ENCODE assay signal across 14 mouse cellular contexts in the genomic region with DNA sequence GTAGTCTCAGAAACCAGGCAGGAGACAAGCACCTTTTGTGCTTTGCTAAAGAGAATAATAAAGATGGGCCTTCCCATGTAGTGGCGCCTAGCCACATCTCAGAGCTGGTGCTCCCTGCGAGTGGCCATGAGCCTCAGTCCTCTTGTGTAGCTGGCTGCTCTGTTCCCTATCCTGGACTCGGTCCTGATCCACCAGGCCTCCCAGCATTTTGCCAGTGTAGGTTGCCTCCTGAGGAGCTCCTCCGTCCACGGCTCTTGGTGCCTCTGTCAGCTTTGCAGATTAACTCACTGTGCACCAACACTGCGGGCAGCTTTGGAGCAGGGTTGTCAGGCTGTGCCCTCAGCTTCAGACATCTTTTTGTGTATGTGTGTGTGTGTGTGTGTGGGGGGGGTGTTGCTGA. TPM values are rescaled to one million over a fixed set of nuclear protein-coding genes. Genes with fewer than 3 reads are reported as not detected.
A peak's percentile ranks its signal among the peaks of the same experiment; 100 is the strongest.
DNase-seq lines count a peak whose midpoint lies in the region; ATAC-seq and TF ChIP-seq lines count a peak whose summit lies in the region.
"Had no signal": no experiment of that assay in that cellular context is flagged by ENCODE, and none has a peak within 500 bp of the region (broad histone marks: within the 10 kb centered on the region; RNA-seq: fewer than 3 reads in every experiment).

No protein-coding gene starts in this region.

- no peak for ATAC-seq in intestine, embryonic 16.5 days
- no peak for ATAC-seq in intestine, postnatal 0 days
- no peak for ATAC-seq in forebrain, embryonic 14.5 days
- ATAC-seq in midbrain, embryonic 13.5 days, result no peak

- no peak for TF ChIP-seq CTCF in intestine, postnatal 0 days (IDR thresholded peaks at IDR 0.05; ENCODE audit: low read depth)
- TF ChIP-seq CTCF in brain, embryonic 14.5 days (IDR thresholded peaks at IDR 0.05; ENCODE audit: borderline replicate concordance, extremely low read depth, insufficient read depth, insufficient read length), result no peak

- no peaks in the 10 kb centered on the region for H3K36me3 ChIP-seq in intestine, embryonic 16.5 days (ENCODE audit: control insufficient read depth, insufficient read depth, low read length)
- no peaks in the 10 kb centered on the region; the same call in 1 of the 2 replicates for H3K36me3 ChIP-seq in intestine, postnatal 0 days (ENCODE audit: control insufficient read depth, insufficient read depth)
- H3K36me3 ChIP-seq in forebrain, embryonic 14.5 days (ENCODE audit: control insufficient read depth, insufficient read depth, low read length), result peaks cover 4% of the 10 kb centered on the region; the same call in 1 of the 2 replicates
- peaks cover 6% of the 10 kb centered on the region; the same call in 1 of the 2 replicates for H3K36me3 ChIP-seq in midbrain, embryonic 13.5 days

- peaks cover 56% of the 10 kb centered on the region for H3K4me1 ChIP-seq in intestine, embryonic 16.5 days (ENCODE audit: control insufficient read depth, insufficient read depth, low read length)
- 0 out of 2 replicates have a peak, but pooled peaks cover 4% of the 10 kb centered on the region for H3K4me1 ChIP-seq in intestine, postnatal 0 days (replicated peaks; ENCODE audit: control insufficient read depth, insufficient read depth, low read length)
- H3K4me1 ChIP-seq in forebrain, embryonic 14.5 days (ENCODE audit: control insufficient read depth, insufficient read depth, low read length), result peaks cover 83% of the 10 kb centered on the region
- peaks cover 98% of the 10 kb centered on the region for H3K4me1 ChIP-seq in midbrain, embryonic 13.5 days (replicated peaks)

- H3K4me3 ChIP-seq in intestine, embryonic 16.5 days (ENCODE audit: low read length), result no peak overlapping the region
- H3K4me3 ChIP-seq in intestine, postnatal 0 days (ENCODE audit: low read depth, low read length), result no peak overlapping the region
- no peak overlapping the region for H3K4me3 ChIP-seq in forebrain, embryonic 14.5 days (ENCODE audit: low read depth, low read length)
- no peak overlapping the region for H3K4me3 ChIP-seq in midbrain, embryonic 13.5 days (replicated peaks)
- H3K4me3 ChIP-seq: neural tube, embryonic 12.5 days had no signal

- TF ChIP-seq POLR2A in brain, embryonic 14.5 days (IDR thresholded peaks at IDR 0.05; ENCODE audit: borderline replicate concordance, extremely low read depth, insufficient read depth, insufficient read length, poor library complexity, severe bottlenecking), result no peak

- H3K9me3 ChIP-seq in intestine, embryonic 16.5 days (ENCODE audit: control insufficient read depth, low read length), result no peaks in the 10 kb centered on the region
- H3K9me3 ChIP-seq in intestine, postnatal 0 days (ENCODE audit: control insufficient read depth), result no peaks in the 10 kb centered on the region
- no peaks in the 10 kb centered on the region for H3K9me3 ChIP-seq in forebrain, embryonic 14.5 days (replicated peaks; ENCODE audit: control insufficient read depth, low read length)
- no peaks in the 10 kb centered on the region for H3K9me3 ChIP-seq in midbrain, embryonic 13.5 days
- H3K9me3 ChIP-seq: neural tube, embryonic 12.5 days had no signal

- 63% methylated on average over 6 of the region's 6 CpGs for WGBS in intestine, embryonic 16.5 days
- WGBS in intestine, postnatal 0 days, result 72% methylated on average over 6 of the region's 6 CpGs
- 37% methylated on average over 6 of the region's 6 CpGs for WGBS in forebrain, embryonic 14.5 days
- 39% methylated on average over 6 of the region's 6 CpGs for WGBS in midbrain, embryonic 13.5 days

- H3K27ac ChIP-seq in intestine, embryonic 16.5 days (ENCODE audit: low read length), result no peak overlapping the region
- no peak overlapping the region for H3K27ac ChIP-seq in intestine, postnatal 0 days (ENCODE audit: low read depth, low read length)
- H3K27ac ChIP-seq in forebrain, embryonic 14.5 days (ENCODE audit: low read depth, low read length), result no peak overlapping the region
- peak overlapping the region; percentile 52 for H3K27ac ChIP-seq in midbrain, embryonic 13.5 days
- H3K27ac ChIP-seq: neural tube, embryonic 12.5 days had no signal

- 0 out of 2 replicates have a peak overlapping the region, but pooled peaks have one; percentile 25 for H3K9ac ChIP-seq in intestine, embryonic 16.5 days (ENCODE audit: low read depth, low read length)
- no peak overlapping the region for H3K9ac ChIP-seq in intestine, postnatal 0 days (ENCODE audit: low read depth, low read length)
- peak overlapping the region; percentile 18; the same call in 1 of the 2 replicates for H3K9ac ChIP-seq in forebrain, embryonic 14.5 days (ENCODE audit: low read length)
- H3K9ac ChIP-seq in midbrain, embryonic 13.5 days (replicated peaks), result peak overlapping the region; percentile 48
- H3K9ac ChIP-seq: neural tube, embryonic 12.5 days had no signal

- no peak overlapping the region for H3K4me2 ChIP-seq in intestine, embryonic 16.5 days (ENCODE audit: low read depth, low read length)
- no peak overlapping the region for H3K4me2 ChIP-seq in intestine, postnatal 0 days (replicated peaks; ENCODE audit: low read depth)
- H3K4me2 ChIP-seq in forebrain, embryonic 14.5 days (ENCODE audit: low read length), result no peak overlapping the region
- H3K4me2 ChIP-seq in midbrain, embryonic 13.5 days (replicated peaks), result peak overlapping the region; percentile 15; the same call in 1 of the 2 replicates
- H3K4me2 ChIP-seq: neural tube, embryonic 12.5 days had no signal

- no peaks in the 10 kb centered on the region for H3K27me3 ChIP-seq in intestine, embryonic 16.5 days (replicated peaks; ENCODE audit: control insufficient read depth, insufficient read depth, low read length)
- H3K27me3 ChIP-seq in intestine, postnatal 0 days (replicated peaks; ENCODE audit: control insufficient read depth, insufficient read depth, low read length), result no peaks in the 10 kb centered on the region
- H3K27me3 ChIP-seq in forebrain, embryonic 14.5 days (replicated peaks; ENCODE audit: control insufficient read depth, insufficient read depth, low read length), result no peaks in the 10 kb centered on the region
- H3K27me3 ChIP-seq in midbrain, embryonic 13.5 days, result no peaks in the 10 kb centered on the region
- H3K27me3 ChIP-seq: CH12.LX; neural tube, embryonic 12.5 days had no signal

- DNase-seq in brain, embryonic 14.5 days (ENCODE audit: low read depth), result peak; percentile 40
- DNase-seq in forebrain, embryonic 14.5 days (ENCODE audit: low spot score), result no peak
- no peak for DNase-seq in right cerebral cortex, postnatal 4 days
- DNase-seq in spleen, adult 12 weeks (ENCODE audit: low spot score), result no peak
- DNase-seq: adrenal gland, postnatal 25 days; cerebellum, adult 11 months; gastrocnemius, postnatal 36 days; kidney, postnatal 4 days; lung, adult 18-20 months had no signal

RNA-seq across cellular contexts. Expression of a gene that starts 30.4 kb away (rescaled TPM):
- polyA plus RNA-seq in intestine, embryonic 16.5 days (2015; fragmentation: Nextera tagmentation; extraction: Ambion mirVana), result 38.0 and 53.4 TPM in 2 replicates
- 42.8 and 45.2 TPM in 2 replicates for polyA plus RNA-seq in intestine, postnatal 0 days (2015; fragmentation: Nextera tagmentation; extraction: Ambion mirVana)
- 255 and 257 TPM in 2 replicates for polyA plus RNA-seq in brain, embryonic 14.5 days (2012; rRNA removed)
- polyA plus RNA-seq in forebrain, embryonic 14.5 days (2014; fragmentation: Nextera tagmentation; extraction: Ambion mirVana), result 118 and 127 TPM in 2 replicates
- 192 and 229 TPM in 2 replicates for polyA plus RNA-seq in midbrain, embryonic 13.5 days (2015; fragmentation: Nextera tagmentation; extraction: Ambion mirVana)
